Mouse (Mus musculus) forebrain, embryonic 16.5 days (tissue): Measurements from ENCODE around the gene Thada. TPM values are rescaled to one million over a fixed set of nuclear protein-coding genes. Genes with fewer than 3 reads are reported as not detected.

Experiments used
- ATAC-seq: fragments of 200-750 bp; cut with Nextera tagmentation; 2 replicates; pipeline ENCODE4 v1.8.0; 2017; ENCODE audit warnings: mild to moderate bottlenecking, moderate library complexity
- H3K27ac ChIP-seq: fragments of 300-500 bp; sonication (generic); 2 replicates; pipeline ENCODE4 v1.5.1; 2014; ENCODE audit warnings: low read length, control low read depth
- H3K27me3 ChIP-seq: fragments of 300-500 bp; sonication (generic); replicated peaks from 2 replicates; pipeline ENCODE4 v1.6.1; 2014; ENCODE audit warnings: low read length; ENCODE audit not compliant: control insufficient read depth, insufficient read depth
- H3K36me3 ChIP-seq: fragments of 300-500 bp; sonication (generic); 2 replicates; pipeline ENCODE4 v1.6.1; 2014; ENCODE audit not compliant: control insufficient read depth, insufficient read depth
- H3K4me1 ChIP-seq: fragments of 300-500 bp; sonication (generic); replicated peaks from 2 replicates; pipeline ENCODE4 v1.6.1; 2014; ENCODE audit warnings: low read length; ENCODE audit not compliant: control insufficient read depth, insufficient read depth
- H3K4me2 ChIP-seq: fragments of 300-500 bp; sonication (generic); 2 replicates; pipeline ENCODE4 v1.6.1; 2014; ENCODE audit warnings: mild to moderate bottlenecking, low read length, control low read depth
- H3K4me3 ChIP-seq: fragments of 300-500 bp; sonication (generic); replicated peaks from 2 replicates; pipeline ENCODE4 v1.5.1; 2014; ENCODE audit warnings: mild to moderate bottlenecking, low read length, control low read depth
- H3K9ac ChIP-seq: fragments of 300-500 bp; sonication (generic); replicated peaks from 2 replicates; pipeline ENCODE4 v1.6.1; 2014; ENCODE audit warnings: low read depth, low read length, control low read depth
- H3K9me3 ChIP-seq: fragments of 300-500 bp; sonication (generic); 2 replicates; pipeline ENCODE4 v1.6.1; 2016; ENCODE audit warnings: low read length; ENCODE audit not compliant: control insufficient read depth
- WGBS: fragments of 180-500 bp; shearing (Covaris S2); extraction: QIAGEN DNeasy Blood & Tissue Kit; methylation state at CpG from one replicate; pipeline ENCODE4 v1.1.7; 2014; 5-methylcytosine and 5-hydroxymethylcytosine counted together
- polyA plus RNA-seq: library from polyadenylated mRNA; unstranded; fragments of >200 nt; fragmentation: Nextera tagmentation; extraction: Ambion mirVana; gene quantifications from 2 replicates; pipeline ENCODE4 v1.2.1, GENCODE M21; 2015

Thada gene
- 5.9 and 6.6 TPM in 2 replicates for polyA plus RNA-seq

- H3K4me2 ChIP-seq: peak within 1 kb of the TSS; percentile 82
- H3K27me3 ChIP-seq: no peaks in the 10 kb centered on the region
- no peaks in the 10 kb centered on the region for H3K9me3 ChIP-seq
- H3K27ac ChIP-seq: peak within 1 kb of the TSS; percentile 72
- peak within 1 kb of the TSS; percentile 71 for H3K4me3 ChIP-seq
- ATAC-seq: peak; percentile 99
- under 1% methylated on average over 65 of the region's 67 CpGs for whole genome bisulfite sequencing
- no peaks in the 10 kb centered on the region for H3K36me3 ChIP-seq
- H3K4me1 ChIP-seq: peaks cover 13% of the 10 kb centered on the region
- peak within 1 kb of the TSS; percentile 72 for H3K9ac ChIP-seq
These were observed at the start of gene Thada for GRCm38 (mm10) chr17:84465753-84466608. TSS of gene Thada (minus strand) at chr17:84466205.

- no peaks in the 10 kb centered on the region for H3K36me3 ChIP-seq
- H3K9ac ChIP-seq: 0 out of 2 replicates have a peak overlapping the region, but pooled peaks have one; percentile 65
- WGBS: 31% methylated on average over 4 of the region's 4 CpGs
- no peak for ATAC-seq
- H3K4me2 ChIP-seq: peak overlapping the region; percentile 86
- peaks cover 30% of the 10 kb centered on the region for H3K4me1 ChIP-seq
- no peak overlapping the region for H3K27ac ChIP-seq
- peak overlapping the region; percentile 59 for H3K4me3 ChIP-seq
- H3K27me3 ChIP-seq: 0 out of 2 replicates have a peak, but pooled peaks cover 2% of the 10 kb centered on the region
- no peaks in the 10 kb centered on the region for H3K9me3 ChIP-seq
These were observed 46.6 kb upstream of the Thada start for GRCm38 (mm10) chr17:84512516-84513085.

- Histone ChIP-seq H3K27me3 (0 out of 2 replicates have a peak, but pooled peaks cover 2% of the 10 kb centered on the region), H3K36me3 (no peaks in the 10 kb centered on the region), H3K4me3 (peak within 1 kb of the TSS; percentile 59), H3K4me2 (peak within 1 kb of the TSS; percentile 86), H3K9ac (peak within 1 kb of the TSS; percentile 65), H3K9me3 (no peaks in the 10 kb centered on the region), H3K27ac (no peak within 1 kb of the TSS), H3K4me1 (peaks cover 30% of the 10 kb centered on the region)
- peak; percentile 92 for ATAC-seq
- WGBS: under 1% methylated on average over 79 of the region's 79 CpGs
These were observed 45.9 kb upstream of the Thada start, which contains the start of gene Plekhh2 for GRCm38 (mm10) chr17:84511682-84512515. TSS of gene Plekhh2 (plus strand) at chr17:84511895.

- H3K36me3 ChIP-seq: no peaks in the 10 kb centered on the region
- H3K27ac ChIP-seq: no peak overlapping the region
- 0 out of 2 replicates have a peak, but pooled peaks cover 2% of the 10 kb centered on the region for H3K27me3 ChIP-seq
- no peaks in the 10 kb centered on the region for H3K9me3 ChIP-seq
- peak overlapping the region; percentile 59 for H3K4me3 ChIP-seq
- 33% methylated on average over 11 of the region's 11 CpGs for WGBS
- no peak for ATAC-seq
- H3K4me2 ChIP-seq: peak overlapping the region; percentile 86
- no peak overlapping the region for H3K9ac ChIP-seq
- H3K4me1 ChIP-seq: peaks cover 30% of the 10 kb centered on the region
These were observed 45.1 kb upstream of the Thada start for GRCm38 (mm10) chr17:84510961-84511639.

GRCm38 (mm10) chr17:84510355-84510754 lies 44.4 kb upstream of the Thada start:
- H3K36me3 ChIP-seq: no peaks in the 10 kb centered on the region
- H3K9ac ChIP-seq: no peak overlapping the region
- no peak overlapping the region for H3K4me3 ChIP-seq
- peaks cover 30% of the 10 kb centered on the region for H3K4me1 ChIP-seq
- H3K9me3 ChIP-seq: no peaks in the 10 kb centered on the region
- H3K27me3 ChIP-seq: 0 out of 2 replicates have a peak, but pooled peaks cover 2% of the 10 kb centered on the region
- ATAC-seq: peak; percentile 59
- no peak overlapping the region for H3K4me2 ChIP-seq
- WGBS: 24% methylated on average over 5 of the region's 5 CpGs
- H3K27ac ChIP-seq: no peak overlapping the region

- Histone ChIP-seq H3K27ac (no peak overlapping the region), H3K27me3 (0 out of 2 replicates have a peak, but pooled peaks cover 2% of the 10 kb centered on the region), H3K9me3 (no peaks in the 10 kb centered on the region), H3K9ac (no peak overlapping the region), H3K4me2 (no peak overlapping the region), H3K36me3 (no peaks in the 10 kb centered on the region), H3K4me1 (peaks cover 30% of the 10 kb centered on the region), H3K4me3 (no peak overlapping the region)
- WGBS: 31% methylated on average over 4 of the region's 4 CpGs
- no peak for ATAC-seq
These were observed 43.2 kb upstream of the Thada start for GRCm38 (mm10) chr17:84509176-84509575.

- H3K9me3 ChIP-seq: no peaks in the 10 kb centered on the region
- no peak overlapping the region for H3K4me2 ChIP-seq
- H3K4me3 ChIP-seq: no peak overlapping the region
- no peak overlapping the region for H3K9ac ChIP-seq
- 21% methylated on average over 3 of the region's 3 CpGs for WGBS
- H3K27ac ChIP-seq: no peak overlapping the region
- H3K36me3 ChIP-seq: no peaks in the 10 kb centered on the region
- 0 out of 2 replicates have a peak, but pooled peaks cover 2% of the 10 kb centered on the region for H3K27me3 ChIP-seq
- peaks cover 30% of the 10 kb centered on the region for H3K4me1 ChIP-seq
- ATAC-seq: no peak
These were observed 42.7 kb upstream of the Thada start for GRCm38 (mm10) chr17:84508736-84509135.

GRCm38 (mm10) chr17:84505922-84506321 lies 39.9 kb upstream of the Thada start:
- Histone ChIP-seq H3K36me3 (no peaks in the 10 kb centered on the region), H3K4me2 (no peak overlapping the region), H3K4me3 (no peak overlapping the region), H3K27me3 (no peaks in the 10 kb centered on the region), H3K9me3 (no peaks in the 10 kb centered on the region), H3K9ac (no peak overlapping the region), H3K27ac (no peak overlapping the region), H3K4me1 (peaks cover 16% of the 10 kb centered on the region)
- ATAC-seq: no peak
- 74% methylated on average over 2 of the region's 2 CpGs for WGBS
